Mouse (Mus musculus) MEL (cell line): ENCODE measurements around the gene H3f3a.

ENCODE experiments used
- CTCF ChIP-seq, 3 experiments: IDR thresholded peaks in 2 of 3; conservative IDR thresholded peaks in 1 of 3; 2 replicates each; pipeline ENCODE4 v1.5.1; 2011 to 2012; ENCODE audit warnings: low read length in 3 of 3, low read depth in 2 of 3, mild to moderate bottlenecking in 2 of 3, improper control_type of control experiment in 1 of 3, inconsistent platforms in 1 of 3, mixed read lengths in 1 of 3, moderate library complexity in 1 of 3; ENCODE audit not compliant: control insufficient read depth in 1 of 3, insufficient read depth in 1 of 3, poor library complexity in 1 of 3, severe bottlenecking in 1 of 3
- JUND ChIP-seq: IDR thresholded peaks from 2 replicates; pipeline ENCODE4 v1.6.1; 2011; ENCODE audit warnings: low read depth, mild to moderate bottlenecking, improper control_type of control experiment, low read length
- KAT2A ChIP-seq: conservative IDR thresholded peaks from 2 replicates; pipeline ENCODE4 v1.6.1; 2012; ENCODE audit warnings: low read depth, low read length, improper control_type of control experiment, inconsistent platforms
- MEF2A ChIP-seq: IDR thresholded peaks from 2 replicates; pipeline ENCODE4 v1.6.1; 2014; ENCODE audit warnings: low read depth, mild to moderate bottlenecking, inconsistent platforms, low read length, improper control_type of control experiment; ENCODE audit not compliant: poor library complexity, insufficient replicate concordance, severe bottlenecking; ENCODE audit errors: extremely low read depth
- POLR2A ChIP-seq, 2 experiments: IDR thresholded peaks; 2 replicates each; pipeline ENCODE4 v1.6.1; 2011 to 2012; ENCODE audit warnings: low read length in 2 of 2, mild to moderate bottlenecking in 2 of 2, control low read depth in 1 of 2, improper control_type of control experiment in 1 of 2, low read depth in 1 of 2, moderate library complexity in 1 of 2; ENCODE audit not compliant: control insufficient read depth in 1 of 2, insufficient read depth in 1 of 2, poor library complexity in 1 of 2
- POLR2AphosphoS2 ChIP-seq: IDR thresholded peaks from 2 replicates; pipeline ENCODE4 v1.6.1; 2011; ENCODE audit warnings: low read length, improper control_type of control experiment
- SMC3 ChIP-seq: IDR thresholded peaks from 2 replicates; pipeline ENCODE4 v1.6.1; 2011; ENCODE audit warnings: low read depth, low read length, improper control_type of control experiment
- TAL1 ChIP-seq: IDR thresholded peaks from 2 replicates; pipeline ENCODE4 v1.6.1; 2012; ENCODE audit warnings: mild to moderate bottlenecking, inconsistent platforms, low read length, moderate library complexity, mixed read lengths
- TCF12 ChIP-seq: IDR thresholded peaks from 2 replicates; pipeline ENCODE4 v1.6.1; 2014; ENCODE audit warnings: low read depth, mild to moderate bottlenecking, inconsistent platforms, low read length, improper control_type of control experiment, moderate library complexity
- ZKSCAN1 ChIP-seq: IDR thresholded peaks from 2 replicates; pipeline ENCODE4 v1.6.1; 2012; ENCODE audit warnings: low read depth, mild to moderate bottlenecking, inconsistent platforms, low read length, improper control_type of control experiment, moderate library complexity

DNA sequence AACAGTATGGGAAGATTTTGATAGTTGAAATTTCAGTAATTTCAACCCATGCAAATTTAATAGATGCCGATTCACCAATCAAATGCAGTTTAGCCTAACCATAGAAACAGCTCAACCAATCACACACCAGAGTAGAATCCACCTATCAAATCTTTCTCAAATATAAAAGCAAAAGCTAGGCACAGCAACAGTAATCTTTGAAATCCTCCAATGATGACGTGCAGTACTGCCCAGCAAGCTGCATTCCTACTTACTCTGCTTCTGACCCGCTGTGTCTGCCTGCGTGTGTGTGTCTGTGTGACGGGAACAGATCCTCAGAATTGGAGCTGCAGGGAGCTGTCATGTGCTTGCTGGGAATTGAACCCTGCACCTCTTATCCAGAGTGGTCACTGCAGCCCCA, 4.9 kb downstream of the H3f3a start:
- TF ChIP-seq TCF12 (no peak), ZKSCAN1 (no peak), POLR2A (IDR thresholded peaks at IDR 0.05; ENCODE audit: control insufficient read depth in 1 of 2, insufficient read depth in 1 of 2, low read depth in 1 of 2, low read length in 2 of 2, poor library complexity in 1 of 2) (peak in 1 of 2 experiments; percentile 20; a peak in 1 of 4 replicates), CTCF (IDR thresholded peaks at IDR 0.05 in 2 of 3, conservative IDR thresholded peaks at IDR 0.05 in 1 of 3; ENCODE audit: control insufficient read depth in 1 of 3, insufficient read depth in 1 of 3, low read depth in 2 of 3, low read length in 3 of 3, poor library complexity in 1 of 3, severe bottlenecking in 1 of 3) (no peak), TAL1 (no peak), POLR2AphosphoS2 (no peak), JUND (no peak), SMC3 (no peak), KAT2A (no peak), MEF2A (no peak)
